Mouse (Mus musculus) myocyte (in vitro differentiated cells): Measurements from ENCODE around the gene Slc25a26. TPM values are rescaled to one million over a fixed set of nuclear protein-coding genes. Genes with fewer than 3 reads are reported as not detected.

Experiments used
- H3K27me3 ChIP-seq: one replicate; pipeline ENCODE4 v1.6.1; 2011; ENCODE audit not compliant: control insufficient read depth, insufficient read depth, insufficient read length
- H3K36me3 ChIP-seq: one replicate; pipeline ENCODE4 v1.6.1; 2011; ENCODE audit not compliant: control insufficient read depth, insufficient read depth
- H3K4me2 ChIP-seq: one replicate; pipeline ENCODE4 v1.6.1; 2011; ENCODE audit warnings: low read depth, control low read depth
- H3K4me3 ChIP-seq: one replicate; pipeline ENCODE4 v1.5.1; 2011; ENCODE audit warnings: mild to moderate bottlenecking, control low read depth, moderate library complexity
- H3K79me2 ChIP-seq: one replicate; pipeline ENCODE4 v1.6.1; 2011; ENCODE audit not compliant: control insufficient read depth, insufficient read depth
- H3ac ChIP-seq: one replicate; pipeline ENCODE4 v1.6.1; 2011; ENCODE audit not compliant: control insufficient read depth, insufficient read length
- CEBPB ChIP-seq: IDR thresholded peaks from 2 replicates; pipeline ENCODE4 v1.6.1; 2011; ENCODE audit warnings: mild to moderate bottlenecking, moderate library complexity; ENCODE audit not compliant: poor library complexity, insufficient read depth, severe bottlenecking
- E2F4 ChIP-seq: IDR thresholded peaks from one replicate; pipeline ENCODE4 v1.6.1; 2011; ENCODE audit warnings: mild to moderate bottlenecking, control low read depth, moderate library complexity; ENCODE audit not compliant: insufficient read depth
- MAX ChIP-seq: IDR thresholded peaks from one replicate; pipeline ENCODE4 v1.6.1; 2011; ENCODE audit warnings: low read depth, mild to moderate bottlenecking, control low read depth
- MYOD1 ChIP-seq, 3 experiments: IDR thresholded peaks; one replicate each; pipeline ENCODE4 v1.6.1; 2011; ENCODE audit warnings: control low read depth in 2 of 3, low read depth in 2 of 3, mild to moderate bottlenecking in 2 of 3, moderate library complexity in 1 of 3; ENCODE audit not compliant: insufficient read length in 2 of 3, control insufficient read depth in 1 of 3
- MYOG ChIP-seq, 3 experiments: IDR thresholded peaks; one replicate each; pipeline ENCODE4 v1.6.1; 2011; ENCODE audit warnings: control low read depth in 2 of 3, low read depth in 2 of 3, mild to moderate bottlenecking in 2 of 3; ENCODE audit not compliant: insufficient read length in 2 of 3, control insufficient read depth in 1 of 3, insufficient read depth in 1 of 3
- POLR2A ChIP-seq: IDR thresholded peaks from one replicate; pipeline ENCODE4 v1.6.1; 2011; ENCODE audit warnings: low read depth, mild to moderate bottlenecking, control low read depth, moderate library complexity; ENCODE audit not compliant: insufficient read length
- POLR2AphosphoS2 ChIP-seq: IDR thresholded peaks from one replicate; pipeline ENCODE4 v1.6.1; 2011; ENCODE audit warnings: low read depth, control low read depth; ENCODE audit not compliant: insufficient read length
- REST ChIP-seq: IDR thresholded peaks from one replicate; pipeline ENCODE4 v1.6.1; 2011; ENCODE audit warnings: mild to moderate bottlenecking, control low read depth, moderate library complexity; ENCODE audit not compliant: insufficient read depth, insufficient read length
- SRF ChIP-seq: IDR thresholded peaks from one replicate; pipeline ENCODE4 v1.6.1; 2011; ENCODE audit warnings: low read depth; ENCODE audit not compliant: control insufficient read depth, insufficient read length
- TCF12 ChIP-seq: IDR thresholded peaks from one replicate; pipeline ENCODE4 v1.6.1; 2011; ENCODE audit warnings: mild to moderate bottlenecking, control low read depth; ENCODE audit not compliant: poor library complexity, insufficient read depth, severe bottlenecking
- TCF3 ChIP-seq: IDR thresholded peaks from one replicate; pipeline ENCODE4 v1.6.1; 2011; ENCODE audit warnings: low read depth, control low read depth; ENCODE audit not compliant: insufficient read length
- USF1 ChIP-seq: IDR thresholded peaks from one replicate; pipeline ENCODE4 v1.6.1; 2011; ENCODE audit warnings: low read depth, mild to moderate bottlenecking, control low read depth, moderate library complexity
- polyA plus RNA-seq: library from polyadenylated mRNA; unstranded; fragments of >200 nt; fragmentation: generic; extraction: Trizol; gene quantifications from one replicate; pipeline ENCODE4 v1.2.1, GENCODE M21; 2012; ENCODE audit warnings: missing spikeins

Slc25a26 gene
- polyA plus RNA-seq, 1 experiment = 4.7 TPM

DNA sequence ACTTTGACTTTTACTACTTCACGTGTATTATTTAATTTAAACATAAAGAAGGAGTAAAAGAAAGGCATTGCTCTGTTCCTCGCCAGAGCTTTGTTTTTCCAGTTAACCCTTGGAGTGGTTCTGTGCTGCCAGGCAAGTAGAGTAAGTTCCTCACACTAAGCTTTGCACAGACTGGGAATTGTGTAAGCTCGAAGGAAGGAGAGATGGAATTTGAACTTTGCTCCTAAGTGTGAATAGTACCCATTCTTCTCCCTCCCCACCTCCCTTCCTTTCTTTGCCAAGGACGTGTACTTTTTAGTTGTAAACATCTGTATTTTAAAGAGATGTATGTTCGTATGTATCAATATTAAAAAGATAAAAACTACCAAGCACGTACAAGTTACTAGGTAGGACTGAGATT lies 3.8 kb downstream of the Slc25a26 start:
- Histone ChIP-seq H3K27me3 (no peaks in the 10 kb centered on the region), H3K4me2 (no peak overlapping the region), H3ac (no peak overlapping the region), H3K36me3 (no peaks in the 10 kb centered on the region), H3K4me3 (no peak overlapping the region), H3K79me2 (no peaks in the 10 kb centered on the region)
- TF ChIP-seq TCF3 (no peak), E2F4 (no peak), USF1 (no peak), MAX (no peak), CEBPB (no peak), POLR2A (no peak), TCF12 (no peak), POLR2AphosphoS2 (no peak), SRF (no peak), MYOD1 (IDR thresholded peaks at IDR 0.05; ENCODE audit: control insufficient read depth in 1 of 3, insufficient read length in 2 of 3, low read depth in 2 of 3) (no peak), MYOG (IDR thresholded peaks at IDR 0.05; ENCODE audit: control insufficient read depth in 1 of 3, insufficient read depth in 1 of 3, insufficient read length in 2 of 3, low read depth in 2 of 3) (no peak), REST (no peak)

DNA sequence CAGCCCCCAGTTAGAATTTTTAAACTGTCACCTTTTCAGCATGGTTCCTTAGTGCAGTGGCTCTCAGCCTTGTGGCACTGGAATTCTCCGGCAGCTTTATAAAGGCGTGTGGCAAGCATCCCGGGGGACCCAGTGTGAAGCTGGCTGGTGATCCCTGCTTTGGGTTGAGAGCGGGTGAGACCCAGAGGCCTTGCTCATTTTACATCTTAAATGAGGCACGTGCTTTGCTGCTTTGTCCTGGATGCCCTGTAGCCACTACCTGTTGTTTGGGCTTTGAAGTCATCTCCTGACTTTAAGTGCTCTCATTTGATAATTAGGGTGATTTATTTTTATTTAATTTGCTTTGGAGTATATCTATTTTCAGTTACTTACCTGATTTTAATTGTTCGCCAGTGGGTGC lies 7.8 kb downstream of the Slc25a26 start:
- Histone ChIP-seq H3K79me2 (no peaks in the 10 kb centered on the region), H3ac (no peak overlapping the region), H3K4me3 (no peak overlapping the region), H3K36me3 (no peaks in the 10 kb centered on the region), H3K27me3 (no peaks in the 10 kb centered on the region), H3K4me2 (no peak overlapping the region)
- TF ChIP-seq TCF12 = no peak
- TF ChIP-seq SRF = no peak
- TF ChIP-seq CEBPB = no peak
- TF ChIP-seq POLR2A = no peak

DNA sequence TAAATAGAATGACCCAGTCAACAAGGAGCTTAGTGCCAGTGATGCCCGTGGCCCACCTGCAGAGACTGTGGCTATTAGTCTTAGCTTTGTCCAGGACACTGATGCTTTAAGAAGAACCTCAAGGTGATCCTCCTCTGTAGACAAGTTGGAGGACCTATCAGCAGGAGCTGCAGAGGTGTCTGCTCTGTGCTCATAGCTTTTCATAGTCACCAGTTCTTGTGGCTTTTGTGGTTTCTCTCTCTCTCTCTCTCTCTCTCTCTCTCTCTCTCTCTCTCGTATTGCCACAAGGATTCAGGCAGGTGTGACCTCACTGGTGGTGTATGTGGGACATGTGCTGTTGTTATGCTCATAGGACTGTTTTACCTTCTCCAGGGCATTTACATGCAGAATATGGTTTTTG lies 8.7 kb downstream of the Slc25a26 start:
- no peaks in the 10 kb centered on the region for H3K27me3 ChIP-seq
- H3K4me3 ChIP-seq = no peak overlapping the region
- no peaks in the 10 kb centered on the region for H3K79me2 ChIP-seq
- H3K4me2 ChIP-seq = no peak overlapping the region
- TF ChIP-seq MYOD1 (IDR thresholded peaks at IDR 0.05; ENCODE audit: control insufficient read depth in 1 of 3, insufficient read length in 2 of 3, low read depth in 2 of 3) = no peak
- TF ChIP-seq E2F4 = no peak
- no peak for TF ChIP-seq CEBPB
- TF ChIP-seq POLR2A = no peak
- no peak for TF ChIP-seq MYOG (IDR thresholded peaks at IDR 0.05; ENCODE audit: control insufficient read depth in 1 of 3, insufficient read depth in 1 of 3, insufficient read length in 2 of 3, low read depth in 2 of 3)
- TF ChIP-seq REST = no peak
- no peak overlapping the region for H3ac ChIP-seq
- H3K36me3 ChIP-seq = no peaks in the 10 kb centered on the region

DNA sequence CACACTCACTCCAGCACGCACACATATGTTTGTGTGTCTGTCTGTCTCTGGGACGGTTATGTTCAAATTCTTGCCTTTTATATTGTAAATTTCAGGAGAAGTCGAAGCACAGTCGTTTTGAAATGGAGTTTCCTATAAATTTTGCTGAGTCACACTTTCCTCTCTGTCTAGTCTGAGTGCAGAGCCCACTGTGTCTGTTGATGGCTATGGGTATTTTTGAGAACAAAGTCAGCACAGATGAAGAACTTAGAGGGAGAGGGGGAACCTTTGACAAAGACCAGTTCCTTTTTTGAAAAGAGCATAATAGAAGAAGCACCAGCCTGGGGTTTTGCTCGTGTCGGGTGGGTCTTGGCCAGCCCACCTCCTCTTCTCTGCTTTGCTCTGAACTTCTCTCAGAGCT lies 9.1 kb downstream of the Slc25a26 start:
- Histone ChIP-seq H3K36me3 (no peaks in the 10 kb centered on the region), H3ac (no peak overlapping the region), H3K27me3 (no peaks in the 10 kb centered on the region), H3K79me2 (no peaks in the 10 kb centered on the region), H3K4me3 (no peak overlapping the region), H3K4me2 (no peak overlapping the region)
- TF ChIP-seq MYOD1 (IDR thresholded peaks at IDR 0.05; ENCODE audit: control insufficient read depth in 1 of 3, insufficient read length in 2 of 3, low read depth in 2 of 3) (no peak), TCF12 (no peak), CEBPB (no peak), MAX (no peak), TCF3 (no peak), SRF (no peak), REST (no peak), E2F4 (no peak)

DNA sequence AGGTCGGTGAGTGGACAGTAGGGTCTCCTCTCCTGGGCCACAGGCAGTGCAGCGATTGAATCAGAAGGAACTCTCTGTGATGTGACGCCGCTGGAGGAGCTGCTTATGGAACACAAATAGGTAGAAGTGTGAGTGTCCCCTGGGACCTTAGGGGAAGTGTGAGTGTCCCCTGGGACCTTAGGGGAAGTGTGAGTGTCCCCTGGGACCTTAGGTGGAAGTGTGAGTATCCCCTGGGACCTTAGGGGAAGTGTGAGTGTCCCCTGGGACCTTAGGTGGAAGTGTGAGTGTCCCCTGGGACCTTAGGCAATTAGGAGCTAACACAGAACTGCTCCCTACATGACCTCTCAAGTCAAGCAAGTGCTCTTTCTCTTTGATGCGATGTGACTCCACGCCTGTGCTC lies 18.0 kb downstream of the Slc25a26 start:
- no peaks in the 10 kb centered on the region for H3K36me3 ChIP-seq
- TF ChIP-seq TCF3 (no peak), POLR2AphosphoS2 (no peak), SRF (no peak), USF1 (no peak), POLR2A (no peak), TCF12 (no peak)
- no peaks in the 10 kb centered on the region for H3K79me2 ChIP-seq
- H3K4me2 ChIP-seq = no peak overlapping the region
- no peak overlapping the region for H3K4me3 ChIP-seq
- no peak overlapping the region for H3ac ChIP-seq
- H3K27me3 ChIP-seq = no peaks in the 10 kb centered on the region

DNA sequence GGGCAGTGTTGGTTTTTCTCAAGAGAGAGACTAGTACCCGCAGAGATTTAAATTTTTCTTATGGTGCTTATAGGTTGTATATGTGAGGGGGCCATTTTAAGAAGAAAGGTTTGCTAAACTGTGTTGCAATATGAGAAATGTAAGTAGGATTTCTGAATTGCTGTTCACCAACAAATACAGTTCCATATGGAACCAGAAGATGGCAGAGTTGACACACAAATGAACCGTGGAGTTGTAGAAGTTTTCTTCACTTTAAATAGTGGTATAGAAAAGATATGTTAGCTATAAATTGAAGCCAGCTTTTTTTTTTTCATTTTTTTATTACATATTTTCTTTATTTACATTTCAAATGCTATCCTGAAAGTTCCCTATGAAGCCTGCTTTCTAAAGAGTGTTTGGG lies 24.2 kb downstream of the Slc25a26 start:
- no peak for TF ChIP-seq SRF
- no peak for TF ChIP-seq TCF12
- no peak for TF ChIP-seq MAX
- no peak for TF ChIP-seq USF1
- no peak for TF ChIP-seq POLR2A
- TF ChIP-seq REST = no peak
- TF ChIP-seq TCF3 = no peak
- no peak for TF ChIP-seq MYOG (IDR thresholded peaks at IDR 0.05; ENCODE audit: control insufficient read depth in 1 of 3, insufficient read depth in 1 of 3, insufficient read length in 2 of 3, low read depth in 2 of 3)
- no peak for TF ChIP-seq E2F4
- no peak for TF ChIP-seq MYOD1 (IDR thresholded peaks at IDR 0.05; ENCODE audit: control insufficient read depth in 1 of 3, insufficient read length in 2 of 3, low read depth in 2 of 3)
- no peak for TF ChIP-seq POLR2AphosphoS2
- no peak for TF ChIP-seq CEBPB

More for the DNA sequence above, 24.2 kb downstream of the Slc25a26 start:
- Histone ChIP-seq H3K36me3 (no peaks in the 10 kb centered on the region), H3K4me2 (no peak overlapping the region), H3K4me3 (no peak overlapping the region), H3K27me3 (no peaks in the 10 kb centered on the region), H3ac (no peak overlapping the region), H3K79me2 (no peaks in the 10 kb centered on the region)
